Mouse (Mus musculus) neural tube, embryonic 15.5 days (tissue): ENCODE measurements around the gene Gm11273. TPM values are rescaled to one million over a fixed set of nuclear protein-coding genes. Genes with fewer than 3 reads are reported as not detected.
A peak's percentile ranks its signal among the peaks of the same experiment; 100 is the strongest.
"Not testable (repeated sequence)": the region's sequence is repeated elsewhere in the genome, so short reads cannot be mapped to it uniquely, and the experiment has no call there.

Source experiments
- ATAC-seq: fragments of 200-750 bp; cut with Nextera tagmentation; 2 replicates; pipeline ENCODE4 v1.8.0; 2017; ENCODE audit warnings: mild to moderate bottlenecking, moderate TSS enrichment, moderate library complexity; ENCODE audit not compliant: low FRiP score
- H3K27ac ChIP-seq: fragments of 300-500 bp; sonication (generic); replicated peaks from 2 replicates; pipeline ENCODE4 v1.5.1; 2015; ENCODE audit warnings: mild to moderate bottlenecking, inconsistent platforms
- H3K27me3 ChIP-seq: fragments of 300-500 bp; sonication (generic); replicated peaks from 2 replicates; pipeline ENCODE4 v1.6.1; 2015; ENCODE audit warnings: inconsistent platforms
- H3K36me3 ChIP-seq: fragments of 300-500 bp; sonication (generic); 2 replicates; pipeline ENCODE4 v1.6.1; 2015; ENCODE audit warnings: inconsistent platforms
- H3K4me1 ChIP-seq: fragments of 300-500 bp; sonication (generic); 2 replicates; pipeline ENCODE4 v1.6.1; 2015; ENCODE audit warnings: inconsistent platforms
- H3K4me2 ChIP-seq: fragments of 300-500 bp; sonication (generic); 2 replicates; pipeline ENCODE4 v1.6.1; 2015; ENCODE audit warnings: inconsistent platforms, mild to moderate bottlenecking, moderate library complexity
- H3K4me3 ChIP-seq: fragments of 300-500 bp; sonication (generic); replicated peaks from 2 replicates; pipeline ENCODE4 v1.5.1; 2015; ENCODE audit warnings: mild to moderate bottlenecking, inconsistent platforms
- H3K9ac ChIP-seq: fragments of 300-500 bp; sonication (generic); replicated peaks from 2 replicates; pipeline ENCODE4 v1.6.1; 2015; ENCODE audit warnings: mild to moderate bottlenecking, inconsistent platforms
- H3K9me3 ChIP-seq: fragments of 300-500 bp; sonication (generic); replicated peaks from 2 replicates; pipeline ENCODE4 v1.6.1; 2016; ENCODE audit warnings: inconsistent platforms
- WGBS: fragments of 180-500 bp; shearing (Covaris S2); methylation state at CpG from one replicate; pipeline ENCODE4 v1.1.7; 2015; ENCODE audit warnings: mixed read lengths; 5-methylcytosine and 5-hydroxymethylcytosine counted together
- polyA plus RNA-seq: library from polyadenylated mRNA; unstranded; fragments of >200 nt; fragmentation: Nextera tagmentation; extraction: Ambion mirVana; gene quantifications from 2 replicates; pipeline ENCODE4 v1.2.1, GENCODE M21; 2015

Gm11273 gene
- polyA plus RNA-seq, 1 experiment from 2014 or later: 8.5 TPM

- WGBS: 3% methylated on average over 30 of the region's 31 CpGs
- not testable (repeated sequence) for H3K27me3 ChIP-seq, H3K36me3 ChIP-seq, H3K9me3 ChIP-seq
- peak; percentile 95 for ATAC-seq
- Histone ChIP-seq H3K9ac (peak within 1 kb of the TSS; percentile 67), H3K4me1 (peaks cover 18% of the 10 kb centered on the region), H3K4me3 (peak within 1 kb of the TSS; percentile 55), H3K4me2 (peak within 1 kb of the TSS; percentile 64), H3K27ac (peak within 1 kb of the TSS; percentile 82)
These were observed 22.2 kb downstream of the Gm11273 start, which contains the start of the genes Zkscan4 and Gm10065 for GRCm38 (mm10) chr13:21478759-21479670. Gene Zkscan4, plus strand, starts transcription at chr13:21478907. Gene Gm10065, minus strand, starts transcription at chr13:21479441.

GRCm38 (mm10) chr13:21472427-21472826, 28.8 kb downstream of the Gm11273 start:
- no peaks in the 10 kb centered on the region for H3K36me3 ChIP-seq
- H3K4me1 ChIP-seq: 0 out of 2 replicates have a peak, but pooled peaks cover 8% of the 10 kb centered on the region
- ATAC-seq: no peak
- H3K9me3 ChIP-seq: no peaks in the 10 kb centered on the region
- WGBS: 27% methylated on average over 4 of the region's 4 CpGs
- H3K4me2 ChIP-seq: no peak overlapping the region
- no peak overlapping the region for H3K9ac ChIP-seq
- H3K4me3 ChIP-seq: no peak overlapping the region
- H3K27me3 ChIP-seq: no peaks in the 10 kb centered on the region
- no peak overlapping the region for H3K27ac ChIP-seq

GRCm38 (mm10) chr13:21469097-21469496, 32.1 kb downstream of the Gm11273 start:
- 36% methylated on average over 9 of the region's 9 CpGs for WGBS
- Histone ChIP-seq H3K4me3 (peak overlapping the region; percentile 66; the same call in 1 of the 2 replicates), H3K27ac (no peak overlapping the region), H3K9ac (peak overlapping the region; percentile 5; the same call in 1 of the 2 replicates), H3K36me3 (no peaks in the 10 kb centered on the region), H3K4me2 (peak overlapping the region; percentile 92), H3K4me1 (0 out of 2 replicates have a peak, but pooled peaks cover 8% of the 10 kb centered on the region), H3K9me3 (no peaks in the 10 kb centered on the region), H3K27me3 (no peaks in the 10 kb centered on the region)
- no peak for ATAC-seq

- ATAC-seq: peak; percentile 100
- H3K36me3 ChIP-seq: no peaks in the 10 kb centered on the region
These were observed 32.9 kb downstream of the Gm11273 start, which contains the start of gene Nkapl for GRCm38 (mm10) chr13:21468061-21469019. Gene Nkapl, minus strand, starts transcription at chr13:21468509.

GRCm38 (mm10) chr13:21467336-21467735, 33.9 kb downstream of the Gm11273 start:
- Histone ChIP-seq H3K27ac (no peak overlapping the region), H3K9ac (no peak overlapping the region), H3K4me1 (0 out of 2 replicates have a peak, but pooled peaks cover 8% of the 10 kb centered on the region), H3K27me3 (no peaks in the 10 kb centered on the region; the same call in 1 of the 2 replicates), H3K9me3 (no peaks in the 10 kb centered on the region), H3K4me2 (peak overlapping the region; percentile 92), H3K36me3 (no peaks in the 10 kb centered on the region), H3K4me3 (no peak overlapping the region)
- WGBS: 80% methylated on average over 10 of the region's 10 CpGs
- no peak for ATAC-seq

More at GRCm38 (mm10) chr13:21468061-21469019, 32.9 kb downstream of the Gm11273 start, which contains the start of gene Nkapl:
- WGBS: under 1% methylated on average over 54 of the region's 54 CpGs
- Histone ChIP-seq H3K27ac (peak within 1 kb of the TSS; percentile 83), H3K4me1 (0 out of 2 replicates have a peak, but pooled peaks cover 8% of the 10 kb centered on the region), H3K4me3 (peak within 1 kb of the TSS; percentile 66), H3K27me3 (no peaks in the 10 kb centered on the region; the same call in 1 of the 2 replicates), H3K4me2 (peak within 1 kb of the TSS; percentile 92), H3K9me3 (no peaks in the 10 kb centered on the region), H3K9ac (peak within 1 kb of the TSS; percentile 69)

GRCm38 (mm10) chr13:21462516-21462915, 38.7 kb downstream of the Gm11273 start:
- WGBS: 50% methylated on average over 9 of the region's 9 CpGs

GRCm38 (mm10) chr13:21456347-21456746, 44.9 kb downstream of the Gm11273 start:
- Histone ChIP-seq H3K27me3 (peaks cover 8% of the 10 kb centered on the region; the same call in 1 of the 2 replicates), H3K9ac (no peak overlapping the region), H3K36me3 (0 out of 2 replicates have a peak, but pooled peaks cover under 1% of the 10 kb centered on the region), H3K9me3 (no peaks in the 10 kb centered on the region), H3K4me3 (no peak overlapping the region), H3K4me2 (no peak overlapping the region), H3K4me1 (peaks cover 18% of the 10 kb centered on the region), H3K27ac (no peak overlapping the region)
- no peak for ATAC-seq
- WGBS: 18% methylated on average over 4 of the region's 4 CpGs

More at GRCm38 (mm10) chr13:21462516-21462915, 38.7 kb downstream of the Gm11273 start:
- H3K36me3 ChIP-seq, H3K27ac ChIP-seq, H3K9ac ChIP-seq, H3K9me3 ChIP-seq, H3K27me3 ChIP-seq, H3K4me3 ChIP-seq, H3K4me2 ChIP-seq, H3K4me1 ChIP-seq, ATAC-seq: not testable (repeated sequence)

GRCm38 (mm10) chr13:21454133-21454532, 47.1 kb downstream of the Gm11273 start:
- no peak overlapping the region for H3K27ac ChIP-seq
- no peaks in the 10 kb centered on the region for H3K9me3 ChIP-seq
- H3K4me1 ChIP-seq: peaks cover 22% of the 10 kb centered on the region
- H3K9ac ChIP-seq: no peak overlapping the region
- ATAC-seq: no peak
- no peak overlapping the region for H3K4me3 ChIP-seq
- peak overlapping the region; percentile 68 for H3K4me2 ChIP-seq
- H3K27me3 ChIP-seq: peaks cover 8% of the 10 kb centered on the region; the same call in 1 of the 2 replicates
- H3K36me3 ChIP-seq: peaks cover 4% of the 10 kb centered on the region; the same call in 1 of the 2 replicates
- 90% methylated on average over 3 of the region's 3 CpGs for WGBS

- H3K9ac ChIP-seq: peak within 1 kb of the TSS; percentile 71
- H3K36me3 ChIP-seq: peaks cover 4% of the 10 kb centered on the region; the same call in 1 of the 2 replicates
- peaks cover 22% of the 10 kb centered on the region for H3K4me1 ChIP-seq
- H3K27ac ChIP-seq: peak within 1 kb of the TSS; percentile 81
- WGBS: under 1% methylated on average over 23 of the region's 23 CpGs
- ATAC-seq: peak; percentile 95
- peak within 1 kb of the TSS; percentile 68 for H3K4me2 ChIP-seq
- no peaks in the 10 kb centered on the region for H3K9me3 ChIP-seq
- peaks cover 8% of the 10 kb centered on the region; the same call in 1 of the 2 replicates for H3K27me3 ChIP-seq
- H3K4me3 ChIP-seq: peak within 1 kb of the TSS; percentile 83
These were observed 47.8 kb downstream of the Gm11273 start, which contains the start of gene Zscan26 for GRCm38 (mm10) chr13:21453449-21453848. Gene Zscan26, minus strand, starts transcription at chr13:21453730.

- peaks cover 8% of the 10 kb centered on the region; the same call in 1 of the 2 replicates for H3K27me3 ChIP-seq
- H3K4me3 ChIP-seq: peak overlapping the region; percentile 83
- 4% methylated on average over 13 of the region's 13 CpGs for WGBS
These were observed 48.2 kb downstream of the Gm11273 start for GRCm38 (mm10) chr13:21453042-21453441.

More at GRCm38 (mm10) chr13:21453042-21453441, 48.2 kb downstream of the Gm11273 start:
- H3K4me1 ChIP-seq: peaks cover 22% of the 10 kb centered on the region
- peak overlapping the region; percentile 71 for H3K9ac ChIP-seq
- peaks cover 8% of the 10 kb centered on the region; the same call in 1 of the 2 replicates for H3K36me3 ChIP-seq
- H3K4me2 ChIP-seq: peak overlapping the region; percentile 68
- no peaks in the 10 kb centered on the region for H3K9me3 ChIP-seq
- ATAC-seq: peak; percentile 43; the same call in 1 of the 2 replicates
- peak overlapping the region; percentile 81 for H3K27ac ChIP-seq
